Mouse (Mus musculus) kidney, embryonic 14.5 days (tissue): Measurements from ENCODE around the gene Defb22. TPM values are rescaled to one million over a fixed set of nuclear protein-coding genes. Genes with fewer than 3 reads are reported as not detected.

Experiments used
- ATAC-seq: fragments of 200-750 bp; cut with Nextera tagmentation; 2 replicates; pipeline ENCODE4 v1.8.0; 2017; ENCODE audit warnings: moderate number of reproducible peaks, mild to moderate bottlenecking, moderate TSS enrichment, moderate library complexity; ENCODE audit not compliant: low FRiP score, low TSS enrichment
- H3K27ac ChIP-seq: fragments of 300-500 bp; sonication (generic); 2 replicates; pipeline ENCODE4 v1.5.1; 2014; ENCODE audit warnings: low read depth, mild to moderate bottlenecking, low read length, moderate library complexity, mixed read lengths
- H3K27me3 ChIP-seq: fragments of 300-500 bp; sonication (generic); 2 replicates; pipeline ENCODE4 v1.6.1; 2014; ENCODE audit warnings: mild to moderate bottlenecking, low read length; ENCODE audit not compliant: control insufficient read depth, insufficient read depth
- H3K36me3 ChIP-seq: fragments of 300-500 bp; sonication (generic); 2 replicates; pipeline ENCODE4 v1.6.1; 2014; ENCODE audit warnings: low read length, mixed read lengths; ENCODE audit not compliant: control insufficient read depth, insufficient read depth
- H3K4me1 ChIP-seq: fragments of 300-500 bp; sonication (generic); 2 replicates; pipeline ENCODE4 v1.6.1; 2014; ENCODE audit warnings: low read length, mixed read lengths; ENCODE audit not compliant: control insufficient read depth, insufficient read depth
- H3K4me2 ChIP-seq: fragments of 300-500 bp; sonication (generic); replicated peaks from 2 replicates; pipeline ENCODE4 v1.6.1; 2014; ENCODE audit warnings: low read depth, mild to moderate bottlenecking, low read length
- H3K4me3 ChIP-seq: fragments of 300-500 bp; sonication (generic); 2 replicates; pipeline ENCODE4 v1.5.1; 2014; ENCODE audit warnings: mild to moderate bottlenecking, low read length
- H3K9ac ChIP-seq: fragments of 300-500 bp; sonication (generic); 2 replicates; pipeline ENCODE4 v1.6.1; 2014; ENCODE audit warnings: low read depth, mild to moderate bottlenecking, low read length, moderate library complexity
- H3K9me3 ChIP-seq: fragments of 300-500 bp; sonication (generic); 2 replicates; pipeline ENCODE4 v1.6.1; 2016; ENCODE audit warnings: low read length; ENCODE audit not compliant: control insufficient read depth
- WGBS: fragments of 180-500 bp; shearing (Covaris S2); extraction: QIAGEN DNeasy Blood & Tissue Kit; methylation state at CpG from one replicate; pipeline ENCODE4 v1.1.7; 2014; 5-methylcytosine and 5-hydroxymethylcytosine counted together
- polyA plus RNA-seq: library from polyadenylated mRNA; unstranded; fragments of >200 nt; fragmentation: Nextera tagmentation; extraction: Ambion mirVana; gene quantifications from 2 replicates; pipeline ENCODE4 v1.2.1, GENCODE M21; 2014

Gene Defb22
- polyA plus RNA-seq, 1 experiment from 2014 or later = not detected

GRCm38 (mm10) chr2:152450241-152450640 lies 39.7 kb downstream of the Defb22 start:
- Histone ChIP-seq H3K27me3 (no peaks in the 10 kb centered on the region; the same call in 1 of the 2 replicates), H3K4me1 (peaks cover 17% of the 10 kb centered on the region), H3K9ac (no peak overlapping the region), H3K4me3 (no peak overlapping the region), H3K36me3 (no peaks in the 10 kb centered on the region), H3K4me2 (no peak overlapping the region), H3K9me3 (no peaks in the 10 kb centered on the region), H3K27ac (no peak overlapping the region)
- WGBS = 3% methylated on average over 5 of the region's 5 CpGs
- no peak for ATAC-seq

- Histone ChIP-seq H3K9ac (no peak overlapping the region), H3K4me1 (peaks cover 17% of the 10 kb centered on the region), H3K36me3 (no peaks in the 10 kb centered on the region), H3K4me2 (no peak overlapping the region), H3K27ac (0 out of 2 replicates have a peak overlapping the region, but pooled peaks have one; percentile 11), H3K4me3 (no peak overlapping the region), H3K9me3 (no peaks in the 10 kb centered on the region), H3K27me3 (no peaks in the 10 kb centered on the region; the same call in 1 of the 2 replicates)
- 18% methylated on average over 5 of the region's 5 CpGs for WGBS
- ATAC-seq = peak; percentile 48; the same call in 1 of the 2 replicates
Measured at GRCm38 (mm10) chr2:152447461-152447860, 42.5 kb downstream of the Defb22 start.

DNA sequence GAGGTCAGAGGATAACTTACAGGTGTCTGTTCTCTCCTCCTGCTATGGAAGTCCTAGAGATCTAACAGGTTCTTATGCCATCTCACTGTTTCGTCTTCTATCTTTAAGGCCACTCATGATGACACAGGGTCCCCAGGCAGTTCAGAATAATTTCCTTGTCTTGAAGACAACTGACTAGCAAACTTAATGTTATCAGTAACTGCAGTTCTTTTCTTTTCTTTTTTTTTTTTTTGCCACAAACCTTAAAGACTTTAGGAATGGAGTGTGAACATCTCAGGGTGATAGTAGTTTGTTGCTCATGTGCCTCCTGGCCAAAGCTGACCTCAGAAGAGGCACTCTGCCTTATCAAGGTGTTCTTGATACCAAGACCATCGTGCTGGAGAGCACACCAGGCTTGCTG lies 43.3 kb downstream of the Defb22 start:
- H3K9ac ChIP-seq = no peak overlapping the region
- no peaks in the 10 kb centered on the region for H3K27me3 ChIP-seq
- no peak for ATAC-seq
- no peaks in the 10 kb centered on the region for H3K36me3 ChIP-seq
- H3K4me1 ChIP-seq = peaks cover 17% of the 10 kb centered on the region
- H3K4me3 ChIP-seq = no peak overlapping the region
- no peaks in the 10 kb centered on the region for H3K9me3 ChIP-seq
- H3K27ac ChIP-seq = no peak overlapping the region
- 80% methylated on average over 2 of the region's 2 CpGs for WGBS
- H3K4me2 ChIP-seq = no peak overlapping the region

GRCm38 (mm10) chr2:152443281-152443680 lies 46.7 kb downstream of the Defb22 start:
- peaks cover 16% of the 10 kb centered on the region for H3K4me1 ChIP-seq
- H3K27ac ChIP-seq = no peak overlapping the region
- H3K36me3 ChIP-seq = no peaks in the 10 kb centered on the region
- H3K4me2 ChIP-seq = no peak overlapping the region
- 87% methylated on average over 8 of the region's 8 CpGs for WGBS
- H3K9me3 ChIP-seq = no peaks in the 10 kb centered on the region
- H3K4me3 ChIP-seq = no peak overlapping the region
- no peak for ATAC-seq
- no peak overlapping the region for H3K9ac ChIP-seq
- no peaks in the 10 kb centered on the region for H3K27me3 ChIP-seq

- 0 out of 2 replicates have a peak overlapping the region, but pooled peaks have one; percentile 24 for H3K27ac ChIP-seq
Measured at GRCm38 (mm10) chr2:152442322-152442721, 47.6 kb downstream of the Defb22 start.

DNA sequence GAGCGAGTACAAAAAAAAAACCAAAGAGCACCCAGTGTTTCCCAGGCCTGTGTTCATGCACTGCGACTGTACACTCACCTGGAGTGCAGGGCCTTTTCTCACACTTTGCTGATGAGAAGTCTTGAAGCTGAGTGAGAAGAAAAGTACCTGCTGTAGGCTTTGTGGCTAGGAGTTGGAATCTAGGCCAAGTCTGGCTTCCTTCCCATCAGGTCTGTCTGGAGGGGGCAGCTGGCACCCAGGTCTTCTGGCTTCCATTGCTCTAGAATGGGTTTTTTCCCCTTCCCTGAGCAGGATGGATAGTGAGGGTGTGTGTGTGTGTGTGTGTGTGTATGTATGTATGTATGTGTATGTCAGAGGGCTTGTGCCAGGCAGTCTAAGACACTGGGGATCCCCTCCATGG lies 50.1 kb downstream of the Defb22 start:
- WGBS = 74% methylated on average over 2 of the region's 2 CpGs

More at GRCm38 (mm10) chr2:152442322-152442721, 47.6 kb downstream of the Defb22 start:
- Histone ChIP-seq H3K4me1 (peaks cover 10% of the 10 kb centered on the region), H3K9me3 (no peaks in the 10 kb centered on the region), H3K4me3 (no peak overlapping the region), H3K9ac (no peak overlapping the region), H3K27me3 (no peaks in the 10 kb centered on the region), H3K4me2 (no peak overlapping the region), H3K36me3 (no peaks in the 10 kb centered on the region)
- WGBS = 32% methylated on average over 4 of the region's 4 CpGs
- peak; percentile 21; the same call in 1 of the 2 replicates for ATAC-seq

DNA sequence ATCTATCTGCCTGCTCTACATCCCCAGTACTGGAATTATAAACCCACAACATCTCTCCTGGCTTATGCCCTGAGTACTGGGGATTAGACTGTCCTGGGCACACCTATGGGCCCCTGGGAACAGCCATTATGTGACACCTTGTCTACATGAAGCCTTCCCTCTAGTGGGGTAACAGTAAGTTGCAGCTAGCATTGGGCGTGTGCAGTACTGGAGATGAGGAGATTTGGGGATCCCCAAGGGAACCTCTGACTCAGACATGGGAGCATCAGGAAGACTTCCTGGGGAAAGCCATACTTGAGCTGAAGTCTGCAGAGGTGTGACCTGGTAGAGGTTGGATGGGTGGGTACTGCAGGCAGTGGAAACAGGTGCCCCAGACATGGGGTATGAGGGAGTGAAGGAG lies 51.0 kb downstream of the Defb22 start:
- 78% methylated on average over 1 of the region's 1 CpGs for WGBS
- Histone ChIP-seq H3K4me2 (no peak overlapping the region), H3K9me3 (no peaks in the 10 kb centered on the region), H3K9ac (no peak overlapping the region), H3K4me3 (no peak overlapping the region), H3K36me3 (no peaks in the 10 kb centered on the region), H3K4me1 (peaks cover 8% of the 10 kb centered on the region; the same call in 1 of the 2 replicates), H3K27me3 (no peaks in the 10 kb centered on the region), H3K27ac (no peak overlapping the region)
- no peak for ATAC-seq

More for the DNA sequence above, 50.1 kb downstream of the Defb22 start:
- Histone ChIP-seq H3K27me3 (no peaks in the 10 kb centered on the region), H3K4me2 (no peak overlapping the region), H3K4me3 (no peak overlapping the region), H3K36me3 (no peaks in the 10 kb centered on the region), H3K9me3 (no peaks in the 10 kb centered on the region), H3K9ac (no peak overlapping the region), H3K27ac (no peak overlapping the region), H3K4me1 (peaks cover 8% of the 10 kb centered on the region; the same call in 1 of the 2 replicates)
- ATAC-seq = no peak

DNA sequence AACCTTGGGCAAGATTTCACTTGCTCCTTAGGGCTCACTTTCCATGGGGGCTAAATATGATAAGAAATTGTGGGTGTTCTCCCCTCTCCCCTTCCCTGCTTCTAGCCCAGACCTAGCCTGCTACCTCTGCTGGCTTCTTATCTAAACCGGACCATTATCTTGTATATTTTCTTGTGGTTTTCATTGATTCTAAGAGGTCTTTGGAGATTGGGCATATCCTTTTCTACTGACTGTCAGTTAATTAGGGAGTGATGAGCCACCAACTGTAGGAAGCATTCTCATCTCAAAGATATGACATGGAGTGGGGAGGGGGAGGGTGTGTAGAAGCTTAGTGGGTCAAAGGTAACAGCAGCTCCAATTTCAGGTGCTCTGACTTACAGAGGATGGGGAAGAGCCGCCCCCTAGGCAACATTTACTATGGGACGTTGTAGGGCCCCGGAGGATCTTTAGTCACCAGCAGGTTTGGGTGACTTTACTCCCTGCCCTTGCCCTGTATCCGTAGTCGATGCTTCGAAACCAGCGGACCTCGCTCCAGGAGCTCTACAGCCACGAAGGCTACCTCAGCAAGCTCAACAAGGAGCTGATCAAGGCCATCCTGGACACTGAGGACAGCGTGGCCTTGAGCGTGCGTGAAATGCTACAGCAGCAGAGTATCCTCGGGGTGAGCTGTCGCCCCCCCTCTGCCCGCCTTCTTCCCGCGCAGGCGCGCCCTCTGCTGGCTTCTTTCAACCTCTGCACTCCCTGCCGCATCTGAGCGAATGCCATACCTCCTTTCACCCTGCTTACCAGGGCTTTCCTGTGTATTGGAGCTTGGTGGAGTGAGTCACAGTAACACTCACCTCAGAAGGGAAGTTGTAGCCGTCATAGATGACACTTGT lies 52.7 kb downstream of the Defb22 start:
- Histone ChIP-seq H3K9ac (peak overlapping the region; percentile 38; the same call in 1 of the 2 replicates), H3K27ac (no peak overlapping the region), H3K4me3 (peak overlapping the region; percentile 27), H3K4me1 (peaks cover 8% of the 10 kb centered on the region; the same call in 1 of the 2 replicates), H3K4me2 (peak overlapping the region; percentile 61), H3K27me3 (no peaks in the 10 kb centered on the region), H3K9me3 (no peaks in the 10 kb centered on the region), H3K36me3 (no peaks in the 10 kb centered on the region)
- WGBS = 3% methylated on average over 23 of the region's 23 CpGs
- peak; percentile 84 for ATAC-seq

- Histone ChIP-seq H3K27me3 (no peaks in the 10 kb centered on the region), H3K4me3 (no peak overlapping the region), H3K36me3 (no peaks in the 10 kb centered on the region), H3K27ac (no peak overlapping the region), H3K4me2 (no peak overlapping the region), H3K9ac (no peak overlapping the region), H3K4me1 (peaks cover 8% of the 10 kb centered on the region; the same call in 1 of the 2 replicates), H3K9me3 (no peaks in the 10 kb centered on the region)
- ATAC-seq = peak; percentile 15; the same call in 1 of the 2 replicates
- 61% methylated on average over 7 of the region's 7 CpGs for WGBS
Measured at GRCm38 (mm10) chr2:152436405-152436901, 53.5 kb downstream of the Defb22 start.
